Mouse (Mus musculus) G1E-ER4 (cell line): Measurements from ENCODE around the gene Lnx2. TPM values are rescaled to one million over a fixed set of nuclear protein-coding genes. Genes with fewer than 3 reads are reported as not detected.

Experiments
- GATA1 ChIP-seq: IDR thresholded peaks from one replicate; pipeline ENCODE4 v1.8.0; 2012; ENCODE audit warnings: low read length, inconsistent platforms
- polyA plus RNA-seq: library from polyadenylated mRNA; stranded (reverse); fragments of >175 nt; gene quantifications from 2 replicates; pipeline ENCODE4 v1.2.3, GENCODE M21; 2012

The Lnx2 gene
- polyA plus RNA-seq, 1 experiment = 14.1 TPM

DNA sequence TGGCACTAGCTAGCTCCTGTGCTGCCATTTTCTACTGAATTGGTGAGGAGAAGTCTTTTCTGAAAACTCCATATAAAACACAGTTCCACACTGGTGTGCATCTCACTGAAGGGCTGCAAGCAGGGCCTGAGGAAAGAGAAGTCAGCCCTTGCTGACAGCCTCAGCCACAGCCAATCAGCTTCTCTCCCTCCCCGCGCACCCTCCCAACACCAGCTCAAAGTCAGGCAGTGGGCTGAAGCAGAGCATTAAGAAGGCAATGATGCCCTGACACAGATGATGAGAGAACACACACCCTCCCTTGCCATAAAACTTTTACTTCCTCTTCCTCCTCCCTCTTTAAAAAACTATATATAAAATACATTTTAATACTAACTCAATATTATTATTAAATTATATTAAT lies 16.4 kb downstream of the Lnx2 start:
- no peak for TF ChIP-seq GATA1

DNA sequence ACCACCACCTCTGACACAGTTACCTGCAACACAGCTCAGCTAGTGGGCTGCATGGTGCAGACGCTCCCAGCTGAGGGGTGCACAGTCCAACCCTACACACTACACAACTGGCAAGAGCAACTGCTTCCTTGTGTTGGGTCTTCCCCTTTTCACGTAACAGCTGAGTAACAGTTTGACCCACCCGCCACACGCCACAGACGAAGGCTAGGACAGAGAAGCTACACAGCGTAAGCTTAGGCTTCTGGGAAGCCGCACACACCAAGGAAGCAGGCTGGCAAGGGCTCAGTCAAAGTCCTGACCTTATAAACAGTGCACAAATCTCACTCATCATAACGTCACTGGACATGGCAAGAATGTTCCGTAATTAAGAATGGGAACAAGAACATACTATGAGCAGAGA lies 17.1 kb downstream of the Lnx2 start:
- TF ChIP-seq GATA1 = no peak

DNA sequence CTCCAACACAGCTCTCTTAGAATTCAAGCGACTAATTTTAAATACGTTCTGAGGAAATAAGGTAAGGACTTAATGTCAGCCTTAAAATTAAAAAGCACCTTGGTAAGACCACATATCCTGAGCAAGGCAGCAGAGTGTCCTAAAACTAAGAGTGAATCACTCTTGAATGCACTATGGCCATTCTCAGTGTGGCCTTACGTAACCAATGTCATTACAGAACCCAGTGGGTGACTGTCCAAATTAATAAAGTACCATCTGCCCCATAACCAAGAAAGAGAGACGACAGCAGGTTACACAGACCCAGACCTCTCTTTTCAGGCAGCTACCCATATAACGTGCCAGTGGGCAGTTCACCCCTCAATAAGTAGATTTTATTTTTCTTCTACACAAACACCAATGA lies 17.7 kb downstream of the Lnx2 start:
- TF ChIP-seq GATA1 = no peak

DNA sequence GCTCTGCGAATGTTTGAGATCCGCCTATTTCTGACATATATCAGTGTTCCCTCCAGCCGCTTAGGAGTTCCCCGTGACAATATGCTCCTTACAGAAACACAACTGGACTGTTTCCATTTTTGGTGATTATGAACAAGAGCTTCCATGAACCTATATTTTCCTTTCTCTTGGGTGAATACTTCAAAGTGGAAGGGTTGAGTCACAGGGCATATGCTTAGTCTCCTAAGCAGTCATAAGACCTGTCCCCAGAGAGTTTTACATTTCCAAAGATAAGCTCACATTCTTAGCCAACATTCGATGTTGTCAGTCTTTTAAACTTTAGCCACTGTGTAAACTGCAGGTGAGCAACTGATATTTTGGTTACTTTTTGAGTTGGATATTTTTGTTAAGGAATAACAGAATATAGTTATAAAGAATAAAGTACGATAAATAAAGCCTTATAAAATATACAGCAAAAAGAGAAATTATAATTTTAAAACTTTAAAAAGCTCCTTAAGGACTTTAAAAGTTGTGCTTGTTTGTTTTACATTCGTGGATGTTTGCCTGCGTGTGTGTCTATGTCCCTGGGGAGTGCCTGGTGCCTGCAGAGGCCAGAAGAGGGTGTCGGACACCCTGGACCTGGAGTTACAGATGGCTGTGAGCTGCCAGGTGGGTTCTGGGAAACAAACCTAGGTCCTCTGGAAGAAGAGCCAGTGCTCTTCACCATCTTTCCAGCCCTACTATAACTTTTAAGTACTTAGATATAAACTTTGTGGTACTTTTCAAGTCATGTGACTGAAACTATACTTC lies 18.6 kb downstream of the Lnx2 start:
- TF ChIP-seq GATA1 = no peak

DNA sequence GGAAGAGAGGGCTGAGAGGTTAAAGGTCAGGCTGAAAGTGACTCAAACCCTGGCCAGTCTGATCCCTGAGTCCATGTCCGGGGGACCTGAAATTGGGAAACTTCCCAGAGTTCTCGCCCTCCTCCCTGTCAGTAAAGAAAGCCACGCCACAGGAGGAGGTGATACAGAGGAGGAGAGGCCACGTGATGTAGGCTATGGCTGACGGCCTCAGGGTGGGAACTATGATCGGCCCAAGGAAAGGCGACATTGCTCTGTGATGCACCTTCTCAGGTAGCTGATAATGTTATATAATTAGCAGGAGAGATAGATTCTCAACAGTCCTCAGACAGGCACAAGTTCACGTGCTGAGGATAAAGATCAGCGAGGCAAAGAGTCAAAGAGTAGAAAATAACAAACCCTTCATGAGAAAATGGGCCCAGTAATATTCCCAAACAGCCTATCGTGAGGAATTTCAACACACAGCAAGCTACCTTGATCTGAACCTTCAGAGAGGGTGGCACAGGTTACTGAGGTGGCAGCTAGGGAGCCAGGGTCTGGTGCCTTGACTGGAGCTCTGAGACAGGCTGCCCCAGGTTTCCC lies 19.6 kb downstream of the Lnx2 start:
- TF ChIP-seq GATA1 = no peak

DNA sequence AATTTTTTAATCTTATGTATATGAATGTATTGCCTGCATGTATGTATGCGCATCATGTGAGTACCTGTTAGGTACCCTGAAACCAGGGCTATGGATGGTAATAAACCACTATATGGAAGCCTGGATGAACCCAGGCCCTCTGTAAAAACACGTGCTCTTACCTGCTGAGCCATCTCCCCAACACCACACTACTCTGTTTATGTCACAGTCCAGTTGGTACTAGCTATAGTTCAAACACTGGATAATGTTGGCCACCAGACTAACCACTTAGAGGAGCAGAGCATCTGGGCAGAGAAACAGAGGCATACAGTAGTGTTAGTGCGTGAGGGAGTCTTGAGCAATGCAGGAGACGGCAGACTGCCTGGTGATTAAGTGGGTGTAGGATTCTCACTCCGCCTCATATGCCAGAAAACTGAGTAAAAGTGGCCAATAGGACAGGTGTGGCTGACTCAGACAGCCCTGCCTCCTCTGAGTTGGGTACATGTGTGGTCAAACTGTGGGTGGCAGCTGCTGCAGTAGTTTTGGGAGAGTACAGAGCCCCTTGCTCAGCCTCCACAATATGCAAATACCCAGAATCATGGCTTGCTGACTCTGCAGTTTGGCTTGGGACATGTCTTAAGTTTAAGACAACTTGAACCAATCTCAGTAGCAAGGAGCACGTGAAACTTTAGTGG lies 20.7 kb downstream of the Lnx2 start:
- TF ChIP-seq GATA1 = no peak

DNA sequence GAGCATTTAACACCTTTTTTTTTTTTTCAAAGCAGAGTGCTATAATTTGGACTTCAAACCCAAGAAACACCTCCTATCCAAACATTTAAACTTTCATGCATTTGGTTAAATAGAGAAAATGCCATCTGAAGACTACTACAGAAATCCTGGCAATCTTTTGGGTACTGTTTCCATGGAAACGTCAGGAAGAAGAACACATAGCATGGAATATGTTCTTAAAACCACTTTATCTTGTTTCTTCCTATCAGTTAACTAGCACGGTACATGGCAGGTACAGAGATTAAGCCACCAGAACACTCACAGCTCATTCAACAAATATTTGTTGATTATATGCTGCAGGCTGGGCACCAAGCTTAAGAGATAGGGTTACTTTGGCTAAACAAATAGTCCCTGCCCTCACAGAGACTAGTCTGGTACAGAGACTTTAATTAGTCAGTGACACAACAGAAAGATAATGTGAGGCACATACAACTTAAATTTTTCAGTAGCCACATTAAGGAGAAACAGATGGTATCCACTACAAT lies 21.6 kb downstream of the Lnx2 start:
- TF ChIP-seq GATA1 = no peak

DNA sequence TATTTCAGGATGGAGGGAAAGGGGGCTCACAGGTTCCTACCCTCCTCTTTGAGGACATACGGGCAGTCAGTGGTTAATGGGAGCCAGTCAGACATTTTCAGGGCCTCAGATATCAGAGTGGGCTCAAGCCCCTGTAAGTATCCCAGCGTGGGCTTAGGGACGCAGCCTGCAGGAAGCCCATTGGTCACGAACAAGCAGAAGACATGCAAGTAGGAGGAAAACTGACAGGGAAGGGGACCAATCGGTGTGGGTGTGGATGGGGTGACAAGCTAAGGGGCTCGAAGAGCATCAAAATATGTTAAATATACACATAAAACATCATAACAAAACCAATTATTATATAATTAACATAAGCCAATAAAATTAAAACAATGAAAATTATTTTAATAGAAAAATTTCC lies 22.1 kb downstream of the Lnx2 start:
- TF ChIP-seq GATA1 = no peak

DNA sequence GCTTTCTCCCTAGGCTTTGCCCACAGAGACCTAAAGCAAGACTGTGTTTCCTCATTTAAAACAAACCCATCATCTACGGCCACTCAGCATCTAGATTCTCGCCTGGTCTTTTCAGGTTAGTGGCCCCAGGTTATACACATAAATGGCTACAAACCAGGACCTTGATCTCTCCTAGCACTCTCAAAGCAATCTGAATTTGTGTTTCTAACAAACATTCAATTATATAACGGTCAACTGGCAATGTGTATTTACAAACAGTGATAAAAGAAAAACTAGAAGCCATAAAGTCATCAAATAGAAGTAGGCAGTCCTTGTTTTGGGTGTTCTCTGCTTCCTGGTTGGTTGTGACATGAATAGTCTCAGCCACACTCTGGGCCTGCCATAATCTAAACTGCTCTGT lies 22.9 kb downstream of the Lnx2 start:
- no peak for TF ChIP-seq GATA1

DNA sequence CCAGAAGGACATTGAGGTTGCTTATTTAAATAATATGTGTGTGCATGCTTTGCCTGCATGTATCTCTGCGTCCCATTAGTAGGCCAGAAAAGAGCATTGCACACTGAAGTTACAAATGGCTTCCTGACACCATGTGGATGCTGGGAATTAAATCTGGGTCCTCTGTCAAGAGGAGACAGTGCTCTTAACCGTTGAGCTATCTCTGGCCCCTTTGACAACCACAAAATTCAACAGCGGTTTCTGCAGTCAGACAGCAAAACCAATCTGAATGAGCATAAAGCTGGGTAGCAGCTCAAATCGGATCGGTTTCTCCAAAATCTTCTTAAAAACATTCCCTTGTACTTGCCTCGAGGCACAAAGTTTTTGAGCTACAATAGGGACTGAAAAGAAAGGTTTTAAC lies 23.3 kb downstream of the Lnx2 start:
- TF ChIP-seq GATA1 = no peak

DNA sequence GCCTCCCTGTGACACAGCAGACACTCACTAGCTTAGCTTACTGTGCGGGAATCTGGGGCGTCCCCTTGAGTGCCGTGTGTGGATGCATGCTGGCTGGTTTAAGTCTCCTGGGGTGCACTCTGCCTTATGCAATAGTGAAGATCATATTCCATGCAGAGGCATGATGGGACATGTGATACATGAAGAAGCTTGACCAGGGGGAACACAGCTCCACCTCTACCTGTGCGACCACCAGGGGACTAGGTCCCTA lies 24.2 kb downstream of the Lnx2 start:
- TF ChIP-seq GATA1 = no peak

DNA sequence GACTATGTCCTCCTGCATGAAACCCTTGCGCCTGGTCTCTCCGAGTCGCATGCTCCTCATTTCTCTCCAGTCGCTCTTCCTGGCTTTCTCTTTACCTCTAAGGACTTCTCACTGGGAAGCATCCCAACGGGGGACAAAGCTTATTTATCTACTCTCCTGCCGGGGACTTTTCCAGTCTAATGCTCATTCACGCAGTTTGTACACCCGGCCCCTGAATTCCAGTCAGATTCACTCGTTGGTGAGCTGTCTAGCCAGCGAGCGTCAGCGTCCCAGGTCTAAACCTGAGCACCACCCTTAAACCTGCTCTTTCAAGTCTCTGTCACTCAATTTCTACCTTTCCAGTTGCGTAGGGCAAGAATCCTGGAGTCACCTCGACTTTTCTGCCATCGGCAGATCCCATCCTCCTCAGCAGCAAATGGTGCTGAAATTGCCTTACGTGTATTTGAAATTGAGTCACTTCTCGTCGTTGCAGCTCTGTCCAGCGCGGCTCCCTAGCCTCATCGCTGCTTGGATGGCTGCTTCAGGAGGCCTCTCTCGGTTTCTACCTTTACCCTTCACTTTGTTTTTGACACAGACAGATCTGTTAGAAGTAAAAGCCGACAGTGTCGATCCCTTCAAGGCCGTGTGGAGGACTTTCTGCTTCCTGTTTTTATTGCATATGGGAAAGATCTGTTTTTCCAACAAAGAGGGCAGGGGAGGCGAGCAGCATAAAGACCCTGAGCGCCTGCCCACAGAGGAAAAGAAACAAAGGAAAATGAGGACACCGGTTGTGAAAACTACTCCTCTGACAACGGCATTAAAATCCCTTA lies 24.7 kb downstream of the Lnx2 start:
- TF ChIP-seq GATA1 = no peak

DNA sequence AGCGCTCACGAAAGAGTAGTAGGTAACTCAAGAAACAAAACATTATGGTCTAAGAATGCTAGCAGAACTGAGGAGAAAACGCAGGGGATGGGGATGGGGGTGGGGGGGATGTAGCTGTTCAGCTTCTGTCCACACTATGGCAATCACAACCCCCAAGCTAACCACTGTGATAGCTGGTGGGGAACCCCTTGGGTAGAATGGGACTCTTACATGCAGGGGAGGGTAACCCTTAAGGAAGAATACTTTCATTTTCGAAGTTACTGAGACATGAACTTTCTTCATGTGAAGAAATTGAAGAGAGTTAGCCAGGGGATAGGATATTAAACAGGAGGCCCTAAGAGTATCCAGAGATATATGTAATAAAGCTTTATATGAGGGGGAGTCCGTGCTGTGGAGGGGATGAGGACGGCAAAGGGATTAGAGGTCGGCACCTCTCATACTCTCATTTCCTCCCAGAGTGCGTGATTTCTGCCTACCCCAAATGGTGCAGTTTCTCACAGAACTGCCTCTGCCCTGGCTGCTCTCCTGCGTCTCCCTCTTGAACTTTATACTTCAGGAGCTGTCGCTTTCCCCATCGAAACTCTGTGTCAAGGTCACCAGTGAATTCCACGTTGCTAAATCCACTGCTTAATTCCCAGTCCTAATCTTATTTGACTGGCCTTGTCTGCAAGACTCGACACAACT lies 25.4 kb downstream of the Lnx2 start:
- no peak for TF ChIP-seq GATA1

DNA sequence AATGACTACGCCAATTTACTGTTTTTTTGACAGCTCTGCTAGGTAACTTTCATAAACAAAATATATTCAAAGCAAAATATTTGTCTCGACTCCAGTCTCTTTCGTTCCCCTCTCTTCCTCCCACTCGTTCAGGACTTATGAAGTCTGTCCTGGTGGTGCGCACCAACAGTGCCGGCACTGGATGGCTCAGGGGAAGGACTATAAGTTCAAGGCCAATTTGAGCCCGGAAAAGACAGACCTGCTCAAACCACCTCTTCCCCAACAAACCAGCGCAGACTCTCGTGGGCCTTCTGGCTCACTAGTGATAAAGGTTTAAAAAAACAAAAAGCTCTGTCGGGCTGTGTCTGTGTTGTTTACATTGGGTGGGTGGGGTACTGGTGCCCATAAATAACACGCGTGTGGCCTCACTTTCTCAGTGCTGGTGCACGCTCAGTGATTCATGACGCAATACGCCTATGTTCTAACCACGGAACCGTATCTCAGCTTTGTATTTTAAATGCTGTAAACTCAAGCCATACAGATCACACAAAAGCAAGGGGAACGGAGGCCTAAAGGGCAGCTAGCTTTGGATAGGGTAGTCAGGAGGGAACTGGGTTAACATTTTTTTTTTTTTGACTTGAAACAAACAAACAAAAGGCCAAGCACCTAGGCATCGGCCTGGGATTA lies 26.7 kb downstream of the Lnx2 start:
- TF ChIP-seq GATA1 = no peak

DNA sequence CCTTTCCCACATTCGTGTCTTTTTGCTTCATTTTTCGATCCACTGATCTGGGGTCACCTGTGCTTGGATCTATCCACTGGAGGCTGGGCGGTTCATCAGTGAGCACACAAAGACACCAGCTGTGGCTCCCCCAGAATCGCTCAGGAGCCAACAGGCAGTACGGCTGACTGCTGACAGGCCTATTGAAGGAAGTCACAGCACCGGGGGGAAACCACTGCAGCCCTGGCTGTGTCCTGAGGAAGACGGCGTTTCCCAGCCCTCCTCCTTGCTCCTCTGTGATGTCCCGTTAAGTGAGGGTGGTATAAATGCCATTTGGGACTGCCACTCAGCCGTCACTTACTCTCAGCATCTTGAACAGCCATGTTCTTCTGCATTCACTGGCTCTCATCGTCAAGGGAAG lies 30.5 kb downstream of the Lnx2 start:
- no peak for TF ChIP-seq GATA1

DNA sequence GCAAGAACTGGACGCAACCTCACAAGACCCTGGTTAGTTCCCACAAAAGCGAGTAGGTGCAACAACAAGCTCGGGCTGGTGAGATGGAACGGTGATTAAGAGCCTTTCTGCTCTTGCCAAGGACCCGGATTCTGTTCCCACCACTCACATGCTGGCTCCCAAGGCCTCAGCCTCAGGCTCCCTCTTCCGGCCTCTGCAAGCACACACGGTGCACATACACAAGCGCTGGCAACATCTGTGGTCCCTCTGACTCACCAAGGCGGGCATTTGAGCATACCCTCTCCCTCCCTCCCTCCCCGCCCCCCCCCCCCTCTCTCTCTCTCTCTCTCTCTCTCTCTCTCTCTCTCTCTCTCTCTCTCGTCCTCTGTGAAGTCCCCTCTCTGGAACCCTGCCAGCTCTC lies 31.1 kb downstream of the Lnx2 start:
- TF ChIP-seq GATA1 = no peak
